Mouse (Mus musculus) erythroblast, embryonic 14.5 days (primary cell): ENCODE results near the gene Dync1h1. TPM values are rescaled to one million over a fixed set of nuclear protein-coding genes. Genes with fewer than 3 reads are reported as not detected.
"Not testable (repeated sequence)": the region's sequence is repeated elsewhere in the genome, so short reads cannot be mapped to it uniquely, and the experiment has no call there.

Experiments used
- H3K27me3 ChIP-seq: 2 replicates; pipeline ENCODE4 v1.6.1; 2012; ENCODE audit warnings: inconsistent platforms; ENCODE audit not compliant: control insufficient read depth
- H3K36me3 ChIP-seq: 2 replicates; pipeline ENCODE4 v1.6.1; 2012; ENCODE audit warnings: mild to moderate bottlenecking, inconsistent platforms; ENCODE audit not compliant: control insufficient read depth
- H3K4me1 ChIP-seq: 2 replicates; pipeline ENCODE4 v1.6.1; 2012; ENCODE audit warnings: inconsistent platforms; ENCODE audit not compliant: control insufficient read depth
- H3K4me3 ChIP-seq: replicated peaks from 2 replicates; pipeline ENCODE3; 2012; ENCODE audit warnings: moderate library complexity, mild to moderate bottlenecking, inconsistent platforms
- H3K9me3 ChIP-seq: 2 replicates; pipeline ENCODE4 v1.6.1; 2012; ENCODE audit warnings: low read length, inconsistent platforms, mixed read lengths; ENCODE audit not compliant: control insufficient read depth
- GATA1 ChIP-seq: IDR thresholded peaks from 2 replicates; pipeline ENCODE4 v1.6.1; 2012; ENCODE audit warnings: low read length, inconsistent platforms, mixed read lengths
- TAL1 ChIP-seq: IDR thresholded peaks from 3 replicates; pipeline ENCODE4 v1.6.1; 2012; ENCODE audit warnings: low read length, inconsistent platforms, mixed read lengths
- polyA plus RNA-seq: library from polyadenylated mRNA; stranded (reverse); fragments of >175 nt; gene quantifications from 2 replicates; pipeline ENCODE4 v1.2.3, GENCODE M21; 2012

Gene Dync1h1
- polyA plus RNA-seq, 1 experiment = 38.7 TPM

- Histone ChIP-seq H3K9me3 (no peaks in the 10 kb centered on the region), H3K27me3 (no peaks in the 10 kb centered on the region), H3K4me3 (peak overlapping the region; percentile 52), H3K4me1 (peaks cover 76% of the 10 kb centered on the region), H3K36me3 (peaks cover 27% of the 10 kb centered on the region)
- TF ChIP-seq GATA1 (no peak), TAL1 (no peak)
Measured at GRCm38 (mm10) chr12:110698080-110698479, 96.8 kb downstream of the Dync1h1 start.

- H3K27me3 ChIP-seq = no peaks in the 10 kb centered on the region
- peak overlapping the region; percentile 52 for H3K4me3 ChIP-seq
- no peaks in the 10 kb centered on the region for H3K9me3 ChIP-seq
- TF ChIP-seq TAL1 = no peak
- TF ChIP-seq GATA1 = no peak
- peaks cover 21% of the 10 kb centered on the region for H3K36me3 ChIP-seq
- H3K4me1 ChIP-seq = peaks cover 76% of the 10 kb centered on the region
Measured at GRCm38 (mm10) chr12:110698523-110699170, 97.4 kb downstream of the Dync1h1 start.

DNA sequence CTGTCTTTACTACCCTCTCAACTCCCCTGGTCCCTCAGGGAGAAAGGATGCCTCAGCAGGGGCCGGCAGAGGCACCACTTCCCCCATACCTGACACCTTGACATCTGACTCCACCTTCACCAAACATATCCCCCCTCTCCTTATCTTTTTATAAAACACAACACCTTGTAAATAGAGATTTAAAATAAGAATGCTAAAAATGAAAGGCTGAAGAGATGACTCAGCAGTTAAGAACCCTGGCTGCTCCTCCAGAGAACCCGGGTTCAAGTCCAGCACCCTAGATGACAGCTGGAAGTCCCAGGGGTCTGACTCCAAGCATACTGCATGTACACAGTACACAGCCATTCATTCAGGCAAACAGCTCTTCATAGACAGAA lies 97.9 kb downstream of the Dync1h1 start:
- H3K36me3 ChIP-seq = peaks cover 16% of the 10 kb centered on the region
- no peaks in the 10 kb centered on the region for H3K27me3 ChIP-seq
- no peak for TF ChIP-seq TAL1
- TF ChIP-seq GATA1 = no peak
- no peaks in the 10 kb centered on the region for H3K9me3 ChIP-seq
- H3K4me3 ChIP-seq = peak overlapping the region; percentile 52
- H3K4me1 ChIP-seq = peaks cover 75% of the 10 kb centered on the region

- H3K36me3 ChIP-seq = peaks cover 1% of the 10 kb centered on the region
- no peak overlapping the region for H3K4me3 ChIP-seq
- TF ChIP-seq TAL1 (no peak), GATA1 (no peak)
- H3K4me1 ChIP-seq = peaks cover 68% of the 10 kb centered on the region
- no peaks in the 10 kb centered on the region for H3K9me3 ChIP-seq
- H3K27me3 ChIP-seq = no peaks in the 10 kb centered on the region
Measured at GRCm38 (mm10) chr12:110700730-110701129, 99.5 kb downstream of the Dync1h1 start.

GRCm38 (mm10) chr12:110701363-110701762 lies 100.1 kb downstream of the Dync1h1 start:
- not testable (repeated sequence) for H3K9me3 ChIP-seq, H3K4me3 ChIP-seq, H3K36me3 ChIP-seq, H3K27me3 ChIP-seq
- peaks cover 71% of the 10 kb centered on the region for H3K4me1 ChIP-seq

DNA sequence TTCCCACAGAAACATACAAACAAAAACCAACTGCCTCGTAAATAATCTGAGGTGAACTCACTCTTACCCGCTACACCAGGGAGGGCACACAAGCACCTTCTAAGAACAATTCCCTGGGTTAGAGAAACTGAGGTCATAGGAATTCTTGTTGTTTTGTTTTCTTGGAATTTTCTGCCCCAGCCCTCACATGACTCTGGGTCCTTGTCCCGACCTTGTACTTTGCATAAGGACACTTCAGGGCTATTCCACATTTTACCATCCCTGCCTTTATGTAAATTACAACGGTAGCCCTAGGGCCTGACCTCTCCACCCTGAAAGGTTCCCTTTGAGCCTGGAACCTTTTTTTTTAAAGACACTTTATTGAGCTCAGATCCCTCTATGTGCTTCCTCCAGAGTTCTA lies 101.3 kb downstream of the Dync1h1 start, which contains the start of gene Hsp90aa1:
Gene Hsp90aa1 (minus strand): TSS at position 173 of the 400 bp plus-strand sequence.
- H3K36me3 ChIP-seq = no peaks in the 10 kb centered on the region
- no peak within 1 kb of the TSS for H3K4me3 ChIP-seq
- peaks cover 72% of the 10 kb centered on the region for H3K4me1 ChIP-seq
- TF ChIP-seq TAL1 (no peak), GATA1 (no peak)
- H3K9me3 ChIP-seq = no peaks in the 10 kb centered on the region
- H3K27me3 ChIP-seq = no peaks in the 10 kb centered on the region

DNA sequence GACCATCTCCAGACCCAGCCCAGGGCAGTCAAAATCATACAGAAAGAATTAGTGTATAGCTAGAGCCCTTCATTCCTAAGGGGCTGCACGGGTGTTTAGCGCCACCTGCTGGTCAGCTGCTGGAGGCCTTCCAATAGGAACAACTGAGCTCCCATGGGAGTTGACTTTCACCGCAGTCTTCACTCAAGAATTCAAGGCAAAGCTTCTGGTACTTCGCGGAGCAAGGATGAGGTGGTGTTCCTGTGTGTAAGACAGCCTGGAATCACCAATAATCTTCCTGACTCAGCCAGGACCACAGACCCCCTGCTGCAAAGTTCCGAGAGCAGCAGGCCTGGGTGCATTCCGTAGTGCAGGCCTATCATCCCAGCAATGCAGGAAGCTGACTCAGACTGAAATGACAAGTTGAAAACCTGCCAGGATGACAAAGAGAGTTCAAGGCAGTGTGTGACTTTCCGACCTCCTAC lies 101.8 kb downstream of the Dync1h1 start:
- H3K36me3 ChIP-seq = no peaks in the 10 kb centered on the region
- H3K4me1 ChIP-seq = peaks cover 69% of the 10 kb centered on the region
- H3K9me3 ChIP-seq = no peaks in the 10 kb centered on the region
- H3K27me3 ChIP-seq = no peaks in the 10 kb centered on the region
- H3K4me3 ChIP-seq = no peak overlapping the region
- TF ChIP-seq TAL1 (no peak), GATA1 (no peak)

- TF ChIP-seq GATA1 (no peak), TAL1 (no peak)
- Histone ChIP-seq H3K4me1 (peaks cover 63% of the 10 kb centered on the region), H3K36me3 (no peaks in the 10 kb centered on the region), H3K9me3 (no peaks in the 10 kb centered on the region), H3K4me3 (no peak overlapping the region), H3K27me3 (no peaks in the 10 kb centered on the region)
Measured at GRCm38 (mm10) chr12:110703682-110704081, 102.4 kb downstream of the Dync1h1 start.

DNA sequence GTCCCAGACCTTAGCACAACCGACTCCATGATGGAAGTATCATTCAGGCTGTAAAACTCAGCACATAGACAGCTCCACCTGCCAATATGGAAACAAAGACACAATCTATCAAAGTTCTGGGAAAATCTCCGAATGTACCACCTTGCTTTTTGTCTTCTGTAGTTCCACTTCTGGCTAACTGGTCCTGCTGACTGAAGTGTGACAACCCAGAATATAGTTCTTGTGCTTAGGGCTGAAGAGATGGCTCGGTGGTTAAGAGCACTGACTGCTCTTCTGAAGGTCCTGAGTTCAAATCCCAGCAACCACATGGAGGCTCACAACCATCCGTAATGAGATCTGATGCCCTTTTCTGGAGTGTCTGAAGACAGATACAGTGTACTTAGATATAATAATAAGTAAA lies 104.2 kb downstream of the Dync1h1 start:
- not testable (repeated sequence) for H3K9me3 ChIP-seq, H3K36me3 ChIP-seq, H3K4me3 ChIP-seq, H3K27me3 ChIP-seq
- H3K4me1 ChIP-seq = peaks cover 46% of the 10 kb centered on the region
